Mouse (Mus musculus): Measurements from ENCODE around the gene Arglu1. TPM values are rescaled to one million over a fixed set of nuclear protein-coding genes. Genes with fewer than 3 reads are reported as not detected.

Gene Arglu1
- polyA plus RNA-seq, 1 experiment from 2014 or later, result 169 TPM

- WGBS, result 75% methylated on average over 9 of the region's 9 CpGs
- H3K27ac ChIP-seq, result no peak overlapping the region
- 0 out of 2 replicates have a peak, but pooled peaks cover 7% of the 10 kb centered on the region for H3K4me1 ChIP-seq (replicated peaks; ENCODE audit: insufficient read depth, low read length)
- H3K9ac ChIP-seq (ENCODE audit: low read depth, low read length), result no peak overlapping the region
- H3K27me3 ChIP-seq (ENCODE audit: insufficient read depth, low read length), result no peaks in the 10 kb centered on the region
- TF ChIP-seq CTCF (IDR thresholded peaks at IDR 0.05; ENCODE audit: low read depth), result no peak
- ATAC-seq (replicated peaks; ENCODE audit: low FRiP score, low read depth), result no peak
- H3K4me2 ChIP-seq (ENCODE audit: low read length), result no peak overlapping the region
- no peak overlapping the region for H3K4me3 ChIP-seq (replicated peaks; ENCODE audit: low read depth, low read length)
- H3K9me3 ChIP-seq (replicated peaks; ENCODE audit: low read length), result no peaks in the 10 kb centered on the region
- no peaks in the 10 kb centered on the region for H3K36me3 ChIP-seq (ENCODE audit: insufficient read depth, low read length)
- peak; percentile 17 for DNase-seq (ENCODE audit: low spot score)
These were observed 14.5 kb upstream of the Arglu1 start for GRCm38 (mm10) chr8:8704813-8705212.

- DNase-seq (ENCODE audit: low spot score), result peak; percentile 27
- TF ChIP-seq CTCF (IDR thresholded peaks at IDR 0.05; ENCODE audit: low read depth), result no peak
- 28% methylated on average over 2 of the region's 2 CpGs for WGBS
These were observed 13.3 kb upstream of the Arglu1 start for GRCm38 (mm10) chr8:8703668-8704067.

DNA sequence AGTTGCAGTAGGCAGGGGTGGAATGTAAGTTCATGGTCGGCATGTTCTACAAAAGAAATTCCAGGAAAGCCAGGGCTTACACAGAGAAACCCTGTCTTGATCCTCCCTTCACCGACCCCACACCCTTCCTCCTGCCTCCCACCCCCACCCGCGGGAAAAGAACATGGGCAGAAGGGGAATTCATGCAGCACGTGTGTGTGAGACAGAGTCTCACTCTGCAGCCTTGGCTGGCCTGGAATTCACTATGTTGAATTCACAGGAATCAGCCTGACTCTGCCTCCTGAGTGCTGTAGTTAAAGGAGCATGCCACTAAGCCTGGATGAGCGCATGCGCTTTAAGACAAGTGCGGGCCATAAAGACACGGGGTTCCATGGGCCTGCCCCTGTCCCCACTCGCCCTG lies 10.5 kb upstream of the Arglu1 start:
- Histone ChIP-seq H3K4me3 (replicated peaks; ENCODE audit: low read depth, low read length) (no peak overlapping the region), H3K9me3 (replicated peaks; ENCODE audit: low read length) (no peaks in the 10 kb centered on the region), H3K4me2 (ENCODE audit: low read length) (no peak overlapping the region), H3K36me3 (ENCODE audit: insufficient read depth, low read length) (no peaks in the 10 kb centered on the region), H3K9ac (ENCODE audit: low read depth, low read length) (no peak overlapping the region), H3K27me3 (ENCODE audit: insufficient read depth, low read length) (no peaks in the 10 kb centered on the region), H3K27ac (no peak overlapping the region), H3K4me1 (replicated peaks; ENCODE audit: insufficient read depth, low read length) (0 out of 2 replicates have a peak, but pooled peaks cover 7% of the 10 kb centered on the region)
- ATAC-seq (replicated peaks; ENCODE audit: low FRiP score, low read depth) (no peak), DNase-seq (ENCODE audit: low spot score) (no peak)
- no peak for TF ChIP-seq CTCF (IDR thresholded peaks at IDR 0.05; ENCODE audit: low read depth)
- WGBS, result 89% methylated on average over 10 of the region's 10 CpGs

More at GRCm38 (mm10) chr8:8703668-8704067, 13.3 kb upstream of the Arglu1 start:
- Histone ChIP-seq H3K4me1 (replicated peaks; ENCODE audit: insufficient read depth, low read length) (0 out of 2 replicates have a peak, but pooled peaks cover 7% of the 10 kb centered on the region), H3K9me3 (replicated peaks; ENCODE audit: low read length) (no peaks in the 10 kb centered on the region), H3K36me3 (ENCODE audit: insufficient read depth, low read length) (no peaks in the 10 kb centered on the region), H3K4me3 (replicated peaks; ENCODE audit: low read depth, low read length) (no peak overlapping the region), H3K27me3 (ENCODE audit: insufficient read depth, low read length) (no peaks in the 10 kb centered on the region), H3K9ac (ENCODE audit: low read depth, low read length) (no peak overlapping the region), H3K4me2 (ENCODE audit: low read length) (no peak overlapping the region), H3K27ac (no peak overlapping the region)
- ATAC-seq (replicated peaks; ENCODE audit: low FRiP score, low read depth), result no peak; the same call in 1 of the 2 replicates

DNA sequence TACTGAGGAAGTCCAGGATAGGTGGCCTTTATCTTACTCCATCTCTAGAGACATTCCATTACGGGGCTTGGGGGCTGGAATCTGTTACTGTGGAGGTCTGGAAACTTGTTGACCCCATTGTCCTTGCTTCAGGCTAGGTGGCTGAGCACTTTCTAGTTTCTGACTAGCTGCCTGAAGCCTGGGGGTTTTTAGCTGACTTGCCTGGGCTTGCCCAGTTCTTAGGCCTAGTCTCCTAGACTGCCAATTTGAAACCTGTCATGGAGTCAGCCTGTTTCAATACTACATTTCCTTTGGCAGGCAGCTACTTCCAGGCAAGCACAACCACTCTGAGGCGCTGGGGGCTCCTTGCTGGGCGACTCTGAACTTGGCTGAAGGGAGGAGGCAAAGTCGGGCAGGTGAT lies 9.9 kb upstream of the Arglu1 start:
- Histone ChIP-seq H3K9me3 (replicated peaks; ENCODE audit: low read length) (no peaks in the 10 kb centered on the region), H3K4me1 (replicated peaks; ENCODE audit: insufficient read depth, low read length) (0 out of 2 replicates have a peak, but pooled peaks cover 7% of the 10 kb centered on the region), H3K36me3 (ENCODE audit: insufficient read depth, low read length) (no peaks in the 10 kb centered on the region), H3K9ac (ENCODE audit: low read depth, low read length) (no peak overlapping the region), H3K4me3 (replicated peaks; ENCODE audit: low read depth, low read length) (no peak overlapping the region), H3K27me3 (ENCODE audit: insufficient read depth, low read length) (no peaks in the 10 kb centered on the region), H3K4me2 (ENCODE audit: low read length) (no peak overlapping the region), H3K27ac (no peak overlapping the region)
- DNase-seq (ENCODE audit: low spot score) (no peak), ATAC-seq (replicated peaks; ENCODE audit: low FRiP score, low read depth) (no peak)
- WGBS, result 86% methylated on average over 4 of the region's 4 CpGs
- TF ChIP-seq CTCF (IDR thresholded peaks at IDR 0.05; ENCODE audit: low read depth), result no peak

- peak; percentile 82 for DNase-seq (ENCODE audit: low spot score)
- Histone ChIP-seq H3K4me3 (replicated peaks; ENCODE audit: low read depth, low read length) (peak overlapping the region; percentile 92), H3K4me2 (ENCODE audit: low read length) (peak overlapping the region; percentile 82), H3K36me3 (ENCODE audit: insufficient read depth, low read length) (no peaks in the 10 kb centered on the region), H3K27me3 (ENCODE audit: insufficient read depth, low read length) (no peaks in the 10 kb centered on the region), H3K4me1 (replicated peaks; ENCODE audit: insufficient read depth, low read length) (peaks cover 20% of the 10 kb centered on the region), H3K27ac (peak overlapping the region; percentile 97), H3K9ac (ENCODE audit: low read depth, low read length) (peak overlapping the region; percentile 100), H3K9me3 (replicated peaks; ENCODE audit: low read length) (no peaks in the 10 kb centered on the region)
- no peak for TF ChIP-seq CTCF (IDR thresholded peaks at IDR 0.05; ENCODE audit: low read depth)
- peak; percentile 69 for ATAC-seq (replicated peaks; ENCODE audit: low FRiP score, low read depth)
- WGBS, result under 1% methylated on average over 68 of the region's 68 CpGs
These were observed 721 bp downstream of the Arglu1 start for GRCm38 (mm10) chr8:8689454-8690145.

DNA sequence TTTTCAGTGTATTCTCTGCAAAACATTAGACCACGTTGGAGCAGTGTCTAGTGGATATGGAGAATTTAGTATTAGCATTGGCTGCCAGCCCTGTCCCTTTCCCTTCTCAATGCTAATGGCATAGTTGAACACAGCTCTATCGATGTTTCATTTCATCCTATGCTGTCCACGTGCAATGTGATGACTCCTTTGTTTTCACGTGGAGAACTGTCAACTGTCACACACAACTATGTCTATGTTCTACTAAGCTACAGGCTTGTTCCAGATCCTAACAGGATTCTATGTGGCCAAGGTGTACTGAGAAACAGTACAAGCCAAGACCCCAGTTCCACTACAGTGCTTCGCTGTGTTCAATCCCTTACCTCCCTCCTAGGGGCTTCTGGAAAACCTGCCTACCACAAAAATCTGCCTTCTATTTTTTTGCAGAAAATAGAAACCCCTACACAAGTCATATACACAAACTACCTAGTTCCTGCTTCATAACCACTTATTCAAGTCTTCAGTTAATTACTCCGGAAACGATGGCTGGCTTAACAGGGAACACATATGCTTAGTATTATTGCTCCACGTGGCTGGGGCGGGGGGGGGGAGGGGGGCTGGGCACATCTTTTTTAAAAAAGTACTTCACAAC lies 1.4 kb downstream of the Arglu1 start:
- H3K4me1 ChIP-seq (replicated peaks; ENCODE audit: insufficient read depth, low read length), result peaks cover 20% of the 10 kb centered on the region
- no peaks in the 10 kb centered on the region for H3K36me3 ChIP-seq (ENCODE audit: insufficient read depth, low read length)
- ATAC-seq (replicated peaks; ENCODE audit: low FRiP score, low read depth) (no peak), DNase-seq (ENCODE audit: low spot score) (peak; percentile 29)
- H3K4me3 ChIP-seq (replicated peaks; ENCODE audit: low read depth, low read length), result peak overlapping the region; percentile 92
- no peak for TF ChIP-seq CTCF (IDR thresholded peaks at IDR 0.05; ENCODE audit: low read depth)
- H3K9me3 ChIP-seq (replicated peaks; ENCODE audit: low read length), result no peaks in the 10 kb centered on the region
- no peak overlapping the region for H3K27ac ChIP-seq
- WGBS, result 9% methylated on average over 9 of the region's 9 CpGs
- H3K27me3 ChIP-seq (ENCODE audit: insufficient read depth, low read length), result no peaks in the 10 kb centered on the region
- peak overlapping the region; percentile 100 for H3K9ac ChIP-seq (ENCODE audit: low read depth, low read length)
- peak overlapping the region; percentile 82 for H3K4me2 ChIP-seq (ENCODE audit: low read length)

Data from kidney, postnatal 0 days (tissue).